Mouse (Mus musculus) heart, postnatal 0 days (tissue): Measurements from ENCODE around the gene Gm17535.
"Not testable (repeated sequence)": the region's sequence is repeated elsewhere in the genome, so short reads cannot be mapped to it uniquely, and the experiment has no call there.

ENCODE experiments used
- CTCF ChIP-seq: IDR thresholded peaks from 2 replicates; pipeline ENCODE4 v1.5.1; 2016; ENCODE audit warnings: antibody characterized with exemption, control low read depth, low read depth
- EP300 ChIP-seq: IDR thresholded peaks from 2 replicates; pipeline ENCODE4 v1.6.1; 2016; ENCODE audit warnings: antibody characterized with exemption, low read depth

- not testable (repeated sequence) for TF ChIP-seq EP300, CTCF
Observed at GRCm38 (mm10) chr9:3036577-3036976, 2.2 kb downstream of the Gm17535 start, which contains the start of gene Gm10715.
